Comparison of ENCODE assay signal across 8 mouse cellular contexts in genomic region chr6:11908170-11908569, GRCm38 (mm10). TPM values are rescaled to one million over a fixed set of nuclear protein-coding genes. Genes with fewer than 3 reads are reported as not detected.
DNase-seq lines count a peak whose midpoint lies in the region; ATAC-seq and TF ChIP-seq lines count a peak whose summit lies in the region.

No protein-coding gene starts in this region.

- no peaks in the 10 kb centered on the region for H3K27me3 ChIP-seq in heart, embryonic 11.5 days (ENCODE audit: control insufficient read depth, insufficient read depth, low read length)
- no peaks in the 10 kb centered on the region for H3K27me3 ChIP-seq in liver, embryonic 13.5 days

- peaks cover 7% of the 10 kb centered on the region for H3K36me3 ChIP-seq in heart, embryonic 11.5 days (ENCODE audit: control insufficient read depth, insufficient read depth, low read length)
- peaks cover 14% of the 10 kb centered on the region for H3K36me3 ChIP-seq in liver, embryonic 13.5 days

- intact Hi-C loops in heart, postnatal 10 days (cut with DNase I): no loop called here

- H3K9ac ChIP-seq in heart, embryonic 11.5 days (ENCODE audit: low read depth, low read length): peak overlapping the region; percentile 91; the same call in 1 of the 2 replicates
- peak overlapping the region; percentile 90 for H3K9ac ChIP-seq in liver, embryonic 13.5 days

- no peak for DNase-seq in heart, postnatal 10 days
- peak; percentile 1 to 11 for DNase-seq in CD8-positive naive resting alpha-beta T cell, adult 2 months (ENCODE audit: low read depth in 2 of 2, low spot score in 2 of 2)
- no peak for DNase-seq in liver, embryonic 13.5 days
- DNase-seq in retina, postnatal 1 day: no peak
- no peak for DNase-seq in cerebellum, adult 9-11 months

- 34% methylated on average over 7 of the region's 7 CpGs for WGBS in heart, embryonic 11.5 days (ENCODE audit: insufficient replicate concordance)
- 20% methylated on average over 7 of the region's 7 CpGs for WGBS in liver, embryonic 13.5 days (ENCODE audit: insufficient replicate concordance)

- no peak for ATAC-seq in heart, embryonic 11.5 days (replicated peaks; ENCODE audit: insufficient number of reproducible peaks, low FRiP score, low TSS enrichment)
- no peak for ATAC-seq in liver, embryonic 13.5 days (ENCODE audit: low read depth)
- no peak for ATAC-seq in granulocyte monocyte progenitor cell, adult 5-6 weeks (replicated peaks; ENCODE audit: poor library complexity, severe bottlenecking)

- no peak for TF ChIP-seq POLR2A in embryonic fibroblast, embryonic 13.5 days (IDR thresholded peaks at IDR 0.05; ENCODE audit: low read depth, low read length)

- H3K4me2 ChIP-seq in heart, embryonic 11.5 days: peak overlapping the region; percentile 75
- peak overlapping the region; percentile 81 for H3K4me2 ChIP-seq in liver, embryonic 13.5 days

- H3K9me3 ChIP-seq in heart, embryonic 11.5 days (replicated peaks; ENCODE audit: control insufficient read depth, low read length): no peaks in the 10 kb centered on the region
- no peaks in the 10 kb centered on the region for H3K9me3 ChIP-seq in liver, embryonic 13.5 days (replicated peaks)

- H3K4me3 ChIP-seq in heart, embryonic 11.5 days (ENCODE audit: low read depth, low read length): peak overlapping the region; percentile 88
- peak overlapping the region; percentile 62; the same call in 1 of the 2 replicates for H3K4me3 ChIP-seq in embryonic fibroblast, embryonic 13.5 days (ENCODE audit: insufficient read depth, low read length)
- peak overlapping the region; percentile 87 for H3K4me3 ChIP-seq in liver, embryonic 13.5 days (replicated peaks)

- TF ChIP-seq CTCF in embryonic fibroblast, embryonic 13.5 days (IDR thresholded peaks at IDR 0.05; ENCODE audit: borderline replicate concordance, insufficient read depth, low read length): no peak

- H3K4me1 ChIP-seq in heart, embryonic 11.5 days (ENCODE audit: control insufficient read depth, insufficient read depth, low read length): no peaks in the 10 kb centered on the region
- H3K4me1 ChIP-seq in embryonic fibroblast, embryonic 13.5 days (ENCODE audit: control insufficient read depth, insufficient read depth, low read length): 0 out of 2 replicates have a peak, but pooled peaks cover 3% of the 10 kb centered on the region
- peaks cover 19% of the 10 kb centered on the region for H3K4me1 ChIP-seq in liver, embryonic 13.5 days (replicated peaks)

- peak overlapping the region; percentile 77; the same call in 1 of the 2 replicates for H3K27ac ChIP-seq in heart, embryonic 11.5 days (ENCODE audit: low read depth, low read length)
- H3K27ac ChIP-seq in embryonic fibroblast, embryonic 13.5 days (ENCODE audit: insufficient read depth, low read length): no peak overlapping the region
- H3K27ac ChIP-seq in liver, embryonic 13.5 days: peak overlapping the region; percentile 48; the same call in 1 of the 2 replicates

RNA-seq across cellular contexts. Expression of gene Phf14, which starts 0.6 kb away (rescaled TPM):
- polyA plus RNA-seq in heart, embryonic 11.5 days (2014; fragmentation: Nextera tagmentation; extraction: Ambion mirVana): 51.6 and 59.9 TPM in 2 replicates
- total RNA-seq in heart, postnatal 10 days (2021): 10 to 100 TPM; 60.3 to 65.2 TPM
- 35.7 and 46.3 TPM in 2 replicates for polyA plus RNA-seq in embryonic fibroblast, embryonic 13.5 days (2011; ENCODE audit: insufficient read length, low read depth, missing spikeins)
- 21.3 and 21.6 TPM in 2 replicates for polyA plus RNA-seq in liver, embryonic 13.5 days (2015; fragmentation: Nextera tagmentation; extraction: Ambion mirVana)
- total RNA-seq in granulocyte monocyte progenitor cell, adult 5-6 weeks (2014; fragmentation: Nextera tagmentation): 96.5 and 98.9 TPM in 2 replicates
- total RNA-seq in granulocyte monocyte progenitor cell, adult 5-6 weeks (2017): 95.9 and 101 TPM in 2 replicates

RNA-seq across cellular contexts. Expression of gene Ndufa4, which starts 0.9 kb away (rescaled TPM):
- polyA plus RNA-seq in heart, embryonic 11.5 days (2014; fragmentation: Nextera tagmentation; extraction: Ambion mirVana): 1,392 and 1,479 TPM in 2 replicates
- total RNA-seq in heart, postnatal 10 days (2021): 1,000 to 10,000 TPM; 2,435 to 2,436 TPM
- polyA plus RNA-seq in embryonic fibroblast, embryonic 13.5 days (2011; ENCODE audit: insufficient read length, low read depth, missing spikeins): 653 and 679 TPM in 2 replicates
- polyA plus RNA-seq in liver, embryonic 13.5 days (2015; fragmentation: Nextera tagmentation; extraction: Ambion mirVana): 582 and 608 TPM in 2 replicates
- total RNA-seq in granulocyte monocyte progenitor cell, adult 5-6 weeks (2014; fragmentation: Nextera tagmentation): 572 and 845 TPM in 2 replicates
- total RNA-seq in granulocyte monocyte progenitor cell, adult 5-6 weeks (2017): 443 and 454 TPM in 2 replicates

Comparison
In these comparisons a context has a peak if more than half of its experiments do, and no peak if none do; other contexts are left out.
1. DNase-seq: peak in CD8-positive naive resting alpha-beta T cell, adult 2 months (2 of 2); none in heart, postnatal 10 days (0 of 2), liver, embryonic 13.5 days (single experiment), retina, postnatal 1 day (single experiment) and cerebellum, adult 9-11 months (single experiment).
2. Peak in every context shown above with its lines, with median percentiles within 50 percentile points of each other: H3K4me3 ChIP-seq.